8 mouse cellular contexts compared by ENCODE assay signal in the genomic region with DNA sequence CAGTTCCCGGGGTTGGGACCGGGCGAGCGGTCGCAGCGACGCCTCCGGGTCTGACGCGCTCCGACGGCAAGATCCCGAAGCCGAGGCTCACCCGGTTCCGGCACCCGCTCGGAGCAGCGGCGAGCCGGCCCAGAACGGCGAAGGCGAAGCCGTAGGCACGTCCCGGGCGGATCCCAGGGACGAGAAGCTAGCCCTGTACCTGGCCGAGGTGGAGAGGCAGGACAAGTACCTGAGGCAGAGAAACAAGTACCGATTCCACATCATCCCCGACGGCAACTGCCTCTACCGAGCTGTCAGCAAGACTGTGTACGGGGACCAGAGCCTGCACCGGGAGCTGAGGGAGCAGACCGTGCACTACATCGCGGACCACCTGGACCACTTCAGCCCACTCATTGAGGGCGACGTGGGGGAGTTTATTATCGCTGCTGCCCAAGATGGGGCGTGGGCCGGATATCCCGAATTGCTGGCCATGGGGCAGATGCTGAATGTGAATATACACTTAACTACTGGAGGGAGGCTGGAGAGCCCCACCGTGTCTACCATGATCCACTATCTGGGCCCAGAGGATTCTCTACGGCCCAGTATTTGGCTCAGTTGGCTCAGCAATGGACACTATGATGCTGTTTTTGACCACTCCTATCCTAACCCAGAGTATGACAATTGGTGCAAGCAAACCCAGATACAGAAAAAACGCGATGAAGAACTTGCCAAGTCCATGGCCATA. TPM values are rescaled to one million over a fixed set of nuclear protein-coding genes. Genes with fewer than 3 reads are reported as not detected.
DNase-seq lines count a peak whose midpoint lies in the region; ATAC-seq and TF ChIP-seq lines count a peak whose summit lies in the region.

No protein-coding gene starts in this region.

- DNase-seq in left cerebral cortex, adult 18-20 months (ENCODE audit: low spot score in 2 of 2) = peak; percentile 19 to 46
- DNase-seq in left cerebral cortex, adult 11 months (ENCODE audit: low spot score) = no peak
- DNase-seq in kidney, postnatal 0 days (ENCODE audit: low spot score) = peak; percentile 38
- DNase-seq in lung, adult 2 months = peak; percentile 70
- peak; percentile 24 to 47 for DNase-seq in thymus, adult 18-20 months

- TF ChIP-seq POLR2A in lung, adult 2 months (IDR thresholded peaks at IDR 0.05; ENCODE audit: borderline replicate concordance, extremely low read depth, low read depth, low read length) = no peak; the same call in 1 of the 2 replicates

- H3K27me3 ChIP-seq in embryonic facial prominence, embryonic 12.5 days = peaks cover 17% of the 10 kb centered on the region
- H3K27me3 ChIP-seq in heart, embryonic 13.5 days (replicated peaks) = 0 out of 2 replicates have a peak, but pooled peaks cover 11% of the 10 kb centered on the region
- no peaks in the 10 kb centered on the region for H3K27me3 ChIP-seq in kidney, postnatal 0 days (ENCODE audit: insufficient read depth, low read length)
- peaks cover 30% of the 10 kb centered on the region for H3K27me3 ChIP-seq in neural tube, embryonic 13.5 days

- no peaks in the 10 kb centered on the region for H3K36me3 ChIP-seq in embryonic facial prominence, embryonic 12.5 days
- H3K36me3 ChIP-seq in heart, embryonic 13.5 days = no peaks in the 10 kb centered on the region
- no peaks in the 10 kb centered on the region for H3K36me3 ChIP-seq in kidney, postnatal 0 days (ENCODE audit: insufficient read depth, low read length)
- H3K36me3 ChIP-seq in neural tube, embryonic 13.5 days = no peaks in the 10 kb centered on the region

- H3K4me3 ChIP-seq in embryonic facial prominence, embryonic 12.5 days = peak overlapping the region; percentile 65
- peak overlapping the region; percentile 78 for H3K4me3 ChIP-seq in heart, embryonic 13.5 days
- H3K4me3 ChIP-seq in kidney, postnatal 0 days (replicated peaks; ENCODE audit: low read depth, low read length) = peak overlapping the region; percentile 79
- peak overlapping the region; percentile 94 for H3K4me3 ChIP-seq in lung, adult 2 months (replicated peaks; ENCODE audit: extremely low read depth, low read depth, low read length)
- peak overlapping the region; percentile 80 for H3K4me3 ChIP-seq in neural tube, embryonic 13.5 days

- H3K4me2 ChIP-seq in embryonic facial prominence, embryonic 12.5 days (replicated peaks) = peak overlapping the region; percentile 87
- H3K4me2 ChIP-seq in heart, embryonic 13.5 days = peak overlapping the region; percentile 89
- H3K4me2 ChIP-seq in kidney, postnatal 0 days (ENCODE audit: low read length) = peak overlapping the region; percentile 89
- peak overlapping the region; percentile 70 for H3K4me2 ChIP-seq in neural tube, embryonic 13.5 days

- peak overlapping the region; percentile 65 for H3K9ac ChIP-seq in embryonic facial prominence, embryonic 12.5 days
- H3K9ac ChIP-seq in heart, embryonic 13.5 days = peak overlapping the region; percentile 99
- H3K9ac ChIP-seq in kidney, postnatal 0 days (ENCODE audit: low read depth, low read length) = peak overlapping the region; percentile 85
- H3K9ac ChIP-seq in neural tube, embryonic 13.5 days = peak overlapping the region; percentile 85

- H3K27ac ChIP-seq in embryonic facial prominence, embryonic 12.5 days = no peak overlapping the region
- H3K27ac ChIP-seq in heart, embryonic 13.5 days (replicated peaks) = peak overlapping the region; percentile 98
- H3K27ac ChIP-seq in kidney, postnatal 0 days = peak overlapping the region; percentile 93
- H3K27ac ChIP-seq in neural tube, embryonic 13.5 days (replicated peaks) = peak overlapping the region; percentile 89

- 3% methylated on average over 49 of the region's 49 CpGs for WGBS in embryonic facial prominence, embryonic 12.5 days
- WGBS in heart, embryonic 13.5 days = 1% methylated on average over 49 of the region's 49 CpGs
- WGBS in kidney, postnatal 0 days = 1% methylated on average over 49 of the region's 49 CpGs
- 2% methylated on average over 49 of the region's 49 CpGs for WGBS in lung, adult 2 months
- WGBS in neural tube, embryonic 13.5 days = 3% methylated on average over 49 of the region's 49 CpGs

- ATAC-seq in embryonic facial prominence, embryonic 12.5 days (ENCODE audit: insufficient number of reproducible peaks, insufficient read depth, low FRiP score, low TSS enrichment) = no peak
- ATAC-seq in heart, embryonic 13.5 days (ENCODE audit: extremely low read depth, insufficient number of reproducible peaks, low FRiP score, low TSS enrichment) = 0 out of 2 replicates have a peak, but pooled peaks have one; percentile 0
- ATAC-seq in kidney, postnatal 0 days (replicated peaks; ENCODE audit: low FRiP score, low read depth) = no peak; the same call in 1 of the 2 replicates
- 0 out of 2 replicates have a peak, but pooled peaks have one; percentile 2 for ATAC-seq in neural tube, embryonic 13.5 days (ENCODE audit: low read depth)

- H3K9me3 ChIP-seq in embryonic facial prominence, embryonic 12.5 days = no peaks in the 10 kb centered on the region
- H3K9me3 ChIP-seq in heart, embryonic 13.5 days = no peaks in the 10 kb centered on the region
- H3K9me3 ChIP-seq in kidney, postnatal 0 days (replicated peaks; ENCODE audit: low read length) = no peaks in the 10 kb centered on the region
- no peaks in the 10 kb centered on the region for H3K9me3 ChIP-seq in neural tube, embryonic 13.5 days

- no peak for TF ChIP-seq CTCF in kidney, postnatal 0 days (IDR thresholded peaks at IDR 0.05; ENCODE audit: low read depth)
- no peak for TF ChIP-seq CTCF in lung, adult 2 months (IDR thresholded peaks at IDR 0.05; ENCODE audit: insufficient read depth, low read length)

- H3K4me1 ChIP-seq in embryonic facial prominence, embryonic 12.5 days = no peaks in the 10 kb centered on the region
- H3K4me1 ChIP-seq in heart, embryonic 13.5 days = peaks cover 41% of the 10 kb centered on the region
- no peaks in the 10 kb centered on the region for H3K4me1 ChIP-seq in kidney, postnatal 0 days (replicated peaks; ENCODE audit: insufficient read depth, low read length)
- H3K4me1 ChIP-seq in lung, adult 2 months (ENCODE audit: control insufficient read depth, insufficient read depth, low read length) = no peaks in the 10 kb centered on the region
- peaks cover 21% of the 10 kb centered on the region for H3K4me1 ChIP-seq in neural tube, embryonic 13.5 days (replicated peaks)

RNA-seq across cellular contexts. Expression of gene Otud1, which starts 1.3 kb away (rescaled TPM):
- total RNA-seq in left cerebral cortex, adult 18-20 months (2021) = 10 to 100 TPM; 29.9 to 36.4 TPM
- 1.4 and 1.7 TPM in 2 replicates for polyA plus RNA-seq in embryonic facial prominence, embryonic 12.5 days (2016; fragmentation: Nextera tagmentation; extraction: Ambion mirVana)
- 5.2 and 8.0 TPM in 2 replicates for polyA plus RNA-seq in heart, embryonic 13.5 days (2015; fragmentation: Nextera tagmentation; extraction: Ambion mirVana)
- polyA plus RNA-seq in kidney, postnatal 0 days (2015; fragmentation: Nextera tagmentation; extraction: Ambion mirVana) = 2.7 and 3.8 TPM in 2 replicates
- 19.3 and 35.7 TPM in 2 replicates for polyA plus RNA-seq in lung, adult 2 months (2012; rRNA removed)
- polyA plus RNA-seq in neural tube, embryonic 13.5 days (2015; fragmentation: Nextera tagmentation; extraction: Ambion mirVana) = 1.0 and 1.7 TPM in 2 replicates

Comparison
In these comparisons a context has a peak if more than half of its experiments do, and no peak if none do; other contexts are left out.
1. ATAC-seq: peak in heart, embryonic 13.5 days (single experiment) and neural tube, embryonic 13.5 days (single experiment); none in embryonic facial prominence, embryonic 12.5 days (single experiment) and kidney, postnatal 0 days (single experiment).
2. Peak in every context shown above with its lines, with median percentiles within 50 percentile points of each other: H3K4me2 ChIP-seq, H3K4me3 ChIP-seq and H3K9ac ChIP-seq.